Mouse (Mus musculus): ENCODE measurements at regions not wholly inside any gene's neighbourhood (a gene's known extent, or its start where the extent isn't known, plus 50 kb on each side); places are given as distances from the start of the nearest gene placed in this dataset.
"Not testable (repeated sequence)": the region's sequence is repeated elsewhere in the genome, so short reads cannot be mapped to it uniquely, and the experiment has no call there.

DNA sequence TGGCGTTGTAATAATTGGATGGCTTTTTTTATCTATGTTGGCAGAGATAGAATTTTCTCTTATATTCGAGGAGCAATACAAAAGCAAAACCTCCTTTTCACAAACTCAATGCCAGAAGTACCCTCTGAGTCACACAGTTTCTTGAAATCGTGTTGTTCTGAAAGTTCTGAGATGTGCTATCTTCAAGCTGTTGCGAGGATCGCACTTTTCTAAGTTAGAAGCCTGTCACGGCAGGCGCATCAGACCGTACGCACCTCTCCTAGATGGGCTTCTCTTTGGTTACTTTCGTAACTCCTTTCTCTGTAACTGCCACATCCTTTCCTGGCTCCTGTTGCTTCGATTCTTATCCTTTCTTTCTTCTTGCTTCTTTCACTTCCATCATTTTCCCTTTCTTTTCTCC is 271.2 kb upstream of the Arrdc3 start:
- peak; percentile 16 to 28 for DNase-seq (ENCODE audit: low spot score in 2 of 2)
- intact Hi-C loops (cut with DNase I) = no loop called here

DNA sequence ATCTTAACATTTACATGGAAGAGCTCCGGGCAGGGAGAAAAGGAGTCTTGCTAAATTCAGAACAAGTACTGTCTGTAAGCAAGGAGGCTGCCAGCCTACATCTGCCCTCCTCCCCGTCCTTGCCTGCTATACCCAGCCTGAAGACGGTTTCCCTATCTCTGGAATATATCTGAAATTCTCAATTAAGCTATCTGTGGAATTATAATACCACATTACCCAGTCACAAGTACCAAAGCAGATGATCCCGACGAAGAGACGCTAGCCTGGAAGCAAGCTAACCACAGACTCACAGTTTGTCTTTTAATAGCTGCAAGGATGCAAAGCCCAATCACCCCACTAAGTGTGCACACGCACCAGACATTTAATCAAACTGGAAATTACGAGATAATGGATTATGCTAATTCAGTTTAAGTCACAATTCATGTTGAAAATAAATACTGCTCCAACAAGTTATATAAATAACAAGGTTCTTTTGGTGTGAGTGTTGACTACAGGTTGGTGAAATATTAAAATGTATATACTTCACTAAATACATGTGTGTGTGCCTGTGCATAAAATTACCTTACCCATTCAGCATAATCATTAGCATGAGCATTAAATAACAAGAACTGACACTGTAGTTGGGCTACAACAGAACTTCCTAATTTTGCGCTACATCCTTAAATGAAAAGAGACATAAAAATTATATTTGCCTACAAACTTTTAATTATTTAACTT is 269.9 kb upstream of the Arrdc3 start:
- intact Hi-C loops (cut with DNase I) = no loop called here

DNA sequence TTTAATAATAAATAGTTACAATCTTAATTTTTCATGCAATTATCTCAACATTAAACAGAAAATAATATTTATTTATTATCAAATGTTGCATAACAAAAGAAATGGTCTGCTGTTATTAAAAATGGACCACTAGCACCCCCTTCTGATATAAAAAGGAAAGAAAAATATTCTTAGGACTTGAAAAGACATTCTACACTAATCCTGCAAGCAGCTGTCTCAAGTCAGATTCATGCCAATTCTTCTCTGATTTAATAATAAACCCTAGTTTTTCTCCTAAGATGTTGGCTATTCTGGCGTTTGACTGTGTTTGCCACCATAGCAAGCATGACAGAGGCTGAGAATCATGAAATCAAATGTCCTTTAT is 269.3 kb upstream of the Arrdc3 start:
- peak in 1 of 2 experiments; percentile 60 for DNase-seq (ENCODE audit: low spot score in 2 of 2)
- intact Hi-C loops (cut with DNase I) = no loop called here

More for the DNA sequence above, 269.9 kb upstream of the Arrdc3 start:
- peak; percentile 23 to 30 for DNase-seq (ENCODE audit: low spot score in 2 of 2)

DNA sequence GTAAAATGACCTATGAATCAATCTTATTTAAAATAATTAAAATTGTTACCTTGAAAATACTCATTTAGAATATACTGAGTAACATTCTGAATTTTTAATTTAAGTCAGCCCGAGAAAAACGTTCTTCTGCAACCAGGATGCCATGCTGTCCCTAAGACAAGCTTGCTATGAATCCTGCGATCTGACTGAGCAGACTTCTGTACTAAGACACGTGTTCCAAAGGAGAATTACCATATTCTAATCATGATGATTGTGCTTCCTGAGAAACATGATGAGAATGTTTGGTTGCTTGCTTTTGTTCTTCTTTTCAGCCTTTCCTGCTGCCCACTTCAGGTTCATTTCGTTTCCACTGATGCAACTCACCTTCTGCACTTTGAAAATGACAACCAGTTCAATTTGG is 268.2 kb upstream of the Arrdc3 start:
- intact Hi-C loops (cut with DNase I) = no loop called here
- no peak for DNase-seq (ENCODE audit: low spot score in 2 of 2)

DNA sequence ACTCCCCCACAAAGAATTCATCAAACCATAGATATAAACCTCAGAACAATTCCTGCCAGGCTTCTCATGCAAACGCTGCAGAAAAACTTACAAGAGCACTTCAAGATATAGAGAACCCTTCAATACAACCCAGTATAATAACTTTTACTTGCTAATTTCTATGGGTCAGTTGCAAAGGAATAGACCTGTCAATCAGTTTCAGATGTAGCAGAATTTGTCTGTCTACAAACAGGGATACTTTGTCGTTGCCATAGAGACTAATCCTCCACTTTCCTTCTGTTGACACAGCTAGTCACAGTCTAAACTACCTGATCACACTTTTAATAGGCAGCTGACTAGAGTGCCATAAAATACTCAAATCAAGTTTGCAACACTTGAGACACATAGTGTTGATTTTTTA is 260.2 kb upstream of the Arrdc3 start:
- intact Hi-C loops (cut with DNase I) = no loop called here
- DNase-seq (ENCODE audit: low spot score in 2 of 2) = no peak

DNA sequence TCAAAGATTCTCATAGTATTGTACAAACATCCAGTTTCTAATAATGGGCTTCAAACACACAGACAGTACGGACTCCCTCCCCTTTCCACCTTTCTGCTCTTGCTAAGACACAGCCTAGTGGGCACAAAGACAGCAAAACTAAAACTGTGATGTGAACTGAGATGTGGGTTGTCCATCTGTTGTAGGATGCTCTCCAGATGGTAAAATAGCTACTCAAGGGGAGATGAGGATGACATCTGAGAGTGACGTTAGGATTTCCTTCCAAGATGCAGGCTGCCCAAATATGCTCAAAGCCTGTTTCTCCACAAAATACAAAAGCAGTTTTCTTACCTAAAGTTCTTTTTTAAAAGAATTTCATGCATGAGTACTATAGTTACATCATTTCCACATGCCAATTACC is 241.8 kb upstream of the Arrdc3 start:
- intact Hi-C loops (cut with DNase I) = no loop called here
- DNase-seq (ENCODE audit: low spot score in 2 of 2) = peak; percentile 3

DNA sequence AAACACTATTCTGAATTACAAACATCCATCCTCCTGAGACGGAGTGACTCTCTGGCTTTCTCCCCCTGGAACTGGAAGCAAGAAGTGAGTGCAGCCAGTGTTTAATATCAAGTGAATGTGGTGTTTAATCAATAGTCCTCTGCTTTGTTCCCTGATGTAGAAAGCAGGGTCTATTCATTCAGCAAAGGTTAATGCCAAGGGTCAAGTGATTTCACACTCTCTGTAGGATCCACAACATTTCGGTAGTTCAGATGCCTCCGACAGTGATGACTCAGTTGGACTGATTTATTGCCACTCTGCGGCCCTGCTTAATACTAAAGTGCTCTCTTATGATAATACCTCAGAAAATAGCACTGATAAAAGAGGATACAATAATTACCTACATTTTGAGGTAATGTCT is 235.6 kb upstream of the Arrdc3 start:
- DNase-seq (ENCODE audit: low spot score in 2 of 2) = no peak
- intact Hi-C loops (cut with DNase I) = no loop called here

DNA sequence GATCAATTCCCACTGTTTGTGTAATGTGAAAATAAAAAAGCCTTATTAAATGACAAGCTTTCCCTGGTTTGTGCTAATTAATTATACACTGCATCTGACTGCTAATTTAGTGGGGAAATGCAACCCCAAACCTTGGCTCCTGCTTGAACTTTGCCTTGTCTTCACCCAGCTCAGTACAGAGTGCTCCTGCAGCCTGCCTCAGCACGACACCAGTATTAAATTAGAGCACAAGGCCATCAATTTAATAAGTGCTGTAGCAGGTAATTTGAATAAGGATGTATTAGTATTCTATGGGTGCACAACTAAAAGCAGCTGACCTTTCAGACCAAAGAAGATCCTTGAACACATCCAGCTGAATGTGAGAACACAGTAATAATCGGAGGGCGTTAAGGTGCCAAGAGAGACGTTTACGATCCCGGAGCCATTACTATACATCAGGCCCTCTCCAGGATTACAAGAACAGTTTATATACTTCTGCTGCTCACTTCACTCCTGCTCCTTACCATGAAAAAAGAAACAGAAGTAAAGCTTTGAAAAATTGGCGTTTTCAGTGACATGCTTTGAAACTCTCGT is 230.1 kb upstream of the Arrdc3 start:
- intact Hi-C loops (cut with DNase I) = no loop called here
- no peak for DNase-seq (ENCODE audit: low spot score in 2 of 2)

DNA sequence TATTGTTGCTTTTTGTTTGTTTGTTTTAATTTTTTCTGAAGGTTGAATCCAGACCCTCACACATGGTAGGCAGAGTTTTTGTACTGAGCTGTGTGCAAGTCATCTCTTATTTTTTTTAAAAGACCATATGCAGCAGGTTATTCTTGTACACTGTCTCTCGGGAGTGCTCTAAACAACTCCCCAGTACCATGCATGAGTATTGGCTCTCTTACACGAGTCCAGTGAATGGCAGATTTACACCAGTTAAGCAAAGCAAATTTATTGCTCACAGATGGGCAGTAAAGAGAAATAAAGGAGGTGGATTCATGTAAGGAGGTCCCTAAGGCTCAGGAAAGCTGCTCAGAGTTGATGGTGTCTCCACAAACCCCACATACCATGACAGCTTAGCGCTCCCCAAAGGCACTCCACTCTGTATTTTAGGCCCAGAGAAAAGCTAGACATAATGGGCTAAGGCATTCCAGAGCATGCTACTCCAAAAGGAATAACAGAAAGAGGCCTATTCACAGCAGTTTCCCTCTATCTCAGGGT is 216.9 kb upstream of the Arrdc3 start:
- no peak for DNase-seq (ENCODE audit: low spot score in 2 of 2)
- intact Hi-C loops (cut with DNase I) = loop anchor here (5.0 kb wide), 1 partner anchor 179 kb away; no protein-coding TSS in a partner anchor

DNA sequence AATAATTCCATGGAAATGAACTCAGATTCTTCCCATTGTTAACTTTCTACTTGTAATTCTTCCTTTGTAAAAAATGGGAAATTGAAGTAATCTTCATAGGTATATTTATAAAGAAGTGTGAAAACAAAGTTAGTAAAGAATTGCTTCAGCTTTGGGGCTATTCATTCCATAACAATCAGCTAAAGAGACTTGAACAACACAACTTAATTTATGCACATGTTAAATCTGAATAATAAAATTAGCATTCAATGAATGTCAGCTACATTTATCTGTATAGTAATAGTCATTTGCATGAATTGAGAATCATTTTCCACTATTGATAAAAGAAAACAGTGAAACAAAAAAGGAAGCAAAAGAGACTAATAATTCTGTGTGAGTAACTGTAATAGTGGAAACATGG is 193.3 kb upstream of the Arrdc3 start:
- no peak for DNase-seq (ENCODE audit: low spot score in 2 of 2)
- intact Hi-C loops (cut with DNase I) = no loop called here

DNA sequence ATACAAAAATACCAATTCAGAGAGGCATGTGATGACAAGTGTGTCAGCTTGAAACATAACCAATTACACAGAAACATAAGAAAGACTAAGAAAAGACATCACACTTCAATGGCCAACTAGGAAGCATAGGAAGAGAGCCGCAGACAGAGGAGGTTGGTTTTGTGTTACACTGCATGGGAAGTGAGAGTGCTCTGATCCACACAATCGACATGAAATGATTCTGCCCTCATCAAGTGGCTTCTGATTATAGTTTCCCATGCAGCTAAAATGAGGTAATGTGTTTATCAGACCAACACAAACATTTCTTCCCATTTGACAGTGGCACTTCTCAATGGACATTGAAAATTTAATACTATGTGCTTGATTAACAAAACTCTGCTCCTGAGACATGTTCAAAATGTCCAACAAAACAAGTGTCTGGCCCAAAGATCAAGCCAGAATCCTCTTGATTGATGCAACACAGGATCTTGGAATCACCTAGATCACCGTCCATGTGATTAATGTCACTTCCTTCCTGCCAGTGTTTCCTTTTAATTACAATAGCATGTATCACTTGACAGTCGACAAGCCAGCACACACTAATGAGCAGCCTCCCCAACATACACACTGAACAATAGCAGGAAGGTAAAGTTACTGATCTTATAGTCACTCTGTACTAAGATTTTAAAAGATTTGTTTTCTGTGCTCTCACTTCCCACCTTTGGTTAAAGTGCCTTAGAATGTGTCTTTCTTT is 192.4 kb upstream of the Arrdc3 start:
- intact Hi-C loops (cut with DNase I) = no loop called here

DNA sequence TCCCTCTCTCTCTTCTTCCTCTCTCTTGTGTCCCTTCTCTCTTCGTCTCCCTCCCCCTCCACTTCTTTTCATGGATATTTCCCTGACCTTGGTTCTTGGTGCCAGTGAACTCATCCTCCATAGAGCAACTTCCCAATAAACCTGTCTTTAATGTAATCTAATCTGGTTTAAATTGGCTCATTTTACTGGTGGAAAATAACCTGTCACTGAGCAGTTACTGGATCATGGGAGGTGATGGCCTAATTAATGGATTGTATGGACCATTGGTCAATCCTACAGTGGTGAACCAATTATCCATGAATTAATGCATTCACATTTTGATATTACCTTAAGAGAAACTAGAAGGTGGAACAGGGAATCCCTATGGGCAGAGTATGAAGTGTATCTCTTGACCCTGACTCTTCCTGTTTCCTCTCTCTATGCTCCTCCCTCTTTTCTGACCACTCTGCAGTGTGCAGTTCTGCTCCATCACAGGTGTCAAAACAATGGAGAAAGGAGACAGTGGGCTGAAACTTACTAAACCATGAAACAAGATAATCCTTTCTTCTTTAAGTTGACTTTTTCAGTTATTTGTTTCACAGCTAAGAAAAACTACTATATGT is 187.5 kb upstream of the Arrdc3 start:
- no peak for DNase-seq (ENCODE audit: low spot score in 2 of 2)

More for the DNA sequence above, 192.4 kb upstream of the Arrdc3 start:
- no peak for DNase-seq (ENCODE audit: low spot score in 2 of 2)

DNA sequence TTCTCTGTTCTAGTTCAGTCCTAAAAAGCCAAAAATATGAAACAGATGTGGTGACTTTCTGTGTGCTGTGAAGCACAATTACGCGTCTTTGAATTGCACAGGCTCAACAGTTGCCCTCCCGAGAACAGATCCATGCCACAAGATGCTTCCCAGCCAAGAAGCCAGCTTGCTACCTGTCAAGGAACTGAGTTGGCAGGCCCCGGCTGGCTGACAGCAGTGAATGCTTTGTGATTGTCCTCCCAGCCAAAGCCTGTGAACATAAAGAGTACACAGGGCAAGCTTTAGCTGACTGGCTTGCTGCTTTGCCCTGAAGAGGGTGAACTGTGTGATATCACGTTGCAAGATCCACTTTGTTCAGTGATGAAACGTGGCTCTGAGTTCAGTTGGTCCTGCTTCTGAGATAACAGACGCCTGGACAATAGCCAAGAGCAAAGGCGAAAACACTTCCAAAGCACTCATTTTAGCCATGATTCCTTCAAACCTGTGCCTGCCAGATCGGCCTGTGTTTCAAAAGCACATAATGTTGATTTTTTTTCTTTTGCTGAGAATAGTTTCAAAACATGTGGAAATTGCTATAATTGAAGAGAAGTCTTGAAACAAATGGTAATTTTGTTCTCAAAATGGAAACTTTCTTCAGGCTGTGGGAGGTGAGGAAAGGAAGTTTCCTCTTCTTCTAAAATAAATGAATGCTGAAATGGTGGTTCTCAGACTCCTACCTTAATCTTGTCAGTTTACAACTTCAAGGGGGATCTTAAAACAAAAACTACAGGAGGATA is 173.5 kb upstream of the Arrdc3 start:
- peak; percentile 20 to 21 for DNase-seq (ENCODE audit: low spot score in 2 of 2)
- intact Hi-C loops (cut with DNase I) = no loop called here

More for the DNA sequence above, 187.5 kb upstream of the Arrdc3 start:
- intact Hi-C loops (cut with DNase I) = no loop called here

DNA sequence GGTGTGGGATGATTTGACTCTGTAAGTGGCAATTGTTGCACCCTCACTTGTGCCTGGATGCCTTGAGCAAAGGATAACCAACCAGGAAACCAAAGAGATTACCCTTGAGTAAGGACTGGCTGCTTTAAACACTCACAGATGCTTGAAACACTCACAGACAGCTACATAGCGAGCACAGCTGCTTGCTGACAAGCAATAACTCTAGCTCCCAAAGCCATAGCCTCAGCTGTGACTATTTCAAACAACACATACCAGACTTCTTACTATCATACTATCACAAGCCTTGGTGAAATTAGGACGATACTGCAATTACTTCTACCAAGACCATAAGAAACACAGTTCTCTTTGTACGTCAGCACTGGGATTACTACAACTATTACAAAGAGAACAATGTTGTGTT is 163.9 kb upstream of the Arrdc3 start:
- DNase-seq (ENCODE audit: low spot score in 2 of 2) = no peak
- intact Hi-C loops (cut with DNase I) = no loop called here

DNA sequence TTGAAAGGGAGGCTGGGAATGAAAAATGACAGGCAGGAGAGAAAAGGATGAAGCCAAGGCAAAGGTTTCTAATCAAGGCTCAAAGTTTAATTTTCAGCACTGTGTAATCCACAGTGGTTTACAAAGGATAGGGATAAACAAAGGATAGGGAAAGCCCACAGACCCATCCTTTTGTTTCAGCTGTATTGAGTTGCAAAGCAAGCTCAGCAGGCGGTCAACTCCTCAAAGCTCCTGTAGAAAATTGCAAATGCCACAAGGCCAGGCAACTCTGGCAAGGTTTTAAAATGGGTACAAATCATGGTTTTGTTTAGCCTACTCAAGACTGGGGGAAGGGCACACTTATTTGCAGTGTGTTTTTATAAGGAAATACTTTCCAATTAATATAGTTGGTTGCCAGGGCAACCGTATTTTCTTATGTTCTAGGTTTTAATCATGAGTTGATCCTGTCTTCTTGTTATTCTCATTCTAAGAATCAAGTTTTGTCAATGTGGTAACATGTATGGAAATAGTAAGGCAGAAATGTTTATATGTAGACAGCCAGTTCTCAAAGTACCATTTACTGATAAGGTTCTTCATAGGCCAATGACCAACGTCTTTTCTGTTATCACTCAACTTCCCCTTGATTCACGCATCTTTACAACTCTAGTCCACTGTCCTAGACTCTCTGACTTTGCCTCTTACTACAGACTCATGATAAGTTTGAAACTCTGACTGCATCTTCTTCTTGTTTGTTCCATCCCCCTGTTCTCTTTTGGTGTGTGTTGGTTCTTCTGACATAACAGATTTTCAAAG is 159.8 kb upstream of the Arrdc3 start:
- no peak for DNase-seq (ENCODE audit: low spot score in 2 of 2)
- intact Hi-C loops (cut with DNase I) = no loop called here

DNA sequence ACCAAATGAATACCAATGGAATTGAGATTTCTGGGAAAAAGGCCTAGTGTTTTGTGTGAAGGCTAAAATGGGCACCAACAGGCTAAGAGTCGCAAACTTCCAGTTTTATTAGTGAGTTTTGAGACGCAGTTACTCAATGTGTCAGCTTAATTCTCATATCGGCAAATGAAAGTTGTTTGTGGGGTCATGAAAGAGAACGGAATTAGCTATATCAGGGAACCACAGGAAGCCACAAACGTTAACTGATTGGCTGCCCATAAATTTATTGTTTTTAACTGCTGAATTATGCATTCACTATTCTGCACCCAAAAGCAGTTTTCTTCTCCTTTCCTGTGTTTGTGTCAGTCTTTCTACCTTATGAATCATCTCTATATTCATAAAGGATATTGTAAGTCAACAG is 154.0 kb upstream of the Arrdc3 start:
- DNase-seq (ENCODE audit: low spot score in 2 of 2) = no peak
- intact Hi-C loops (cut with DNase I) = no loop called here

DNA sequence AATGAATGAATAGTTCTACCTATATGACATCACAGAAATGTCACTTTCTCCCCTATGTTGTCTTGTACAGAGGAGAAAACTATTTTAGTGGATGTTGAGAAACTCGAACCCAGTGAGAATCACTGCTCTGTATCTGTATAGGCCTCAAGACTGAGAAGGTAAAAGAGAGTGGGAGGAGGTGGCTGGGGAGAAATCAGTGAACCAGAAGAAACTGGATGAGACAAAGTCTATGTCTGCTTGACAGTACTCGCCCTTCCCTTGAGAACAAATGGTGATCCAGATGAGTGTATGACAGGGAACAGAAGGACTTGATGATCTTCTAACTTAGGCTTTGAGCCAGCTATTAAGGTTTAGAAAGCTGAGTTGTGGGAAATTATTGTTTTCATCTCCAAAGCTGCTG is 137.2 kb upstream of the Arrdc3 start:
- DNase-seq (ENCODE audit: low spot score in 2 of 2) = no peak
- intact Hi-C loops (cut with DNase I) = no loop called here

DNA sequence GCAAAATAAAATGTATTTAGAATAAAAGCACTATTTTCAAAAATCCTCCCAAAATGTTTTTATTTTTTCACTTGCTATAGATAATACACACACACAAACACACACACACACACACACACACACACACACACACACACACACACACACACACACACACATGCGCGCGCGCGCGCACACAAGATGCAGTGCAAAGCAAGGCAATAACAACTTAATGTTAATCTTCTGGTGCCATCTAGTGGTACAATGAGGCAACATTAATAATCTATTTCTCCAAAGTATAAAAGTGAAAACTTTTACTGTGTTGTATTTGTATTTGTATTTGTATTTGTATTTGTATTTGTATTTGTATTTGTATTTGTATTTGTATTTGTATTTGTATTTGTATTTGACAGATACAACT is 136.2 kb upstream of the Arrdc3 start:
- intact Hi-C loops (cut with DNase I) = not testable (repeated sequence)
- peak; percentile 36 to 65 for DNase-seq (ENCODE audit: low spot score in 2 of 2)

Measured in left cerebral cortex, postnatal 14 days (tissue).